Mouse (Mus musculus): ENCODE measurements around the gene Gpd1l. TPM values are rescaled to one million over a fixed set of nuclear protein-coding genes. Genes with fewer than 3 reads are reported as not detected.

The Gpd1l gene
- total and polyA plus RNA-seq, 3 experiments = 33.3 to 42.0 (median 36.9) TPM

- no peak overlapping the region for H3K9ac ChIP-seq (ENCODE audit: low read depth, low read length)
- no peak for TF ChIP-seq CTCF (IDR thresholded peaks at IDR 0.05)
- no peak for TF ChIP-seq POLR2A (IDR thresholded peaks at IDR 0.05; ENCODE audit: insufficient read depth, low read depth, low read length)
- TF ChIP-seq EP300 (IDR thresholded peaks at IDR 0.05; ENCODE audit: insufficient read depth, low read depth, low read length) = no peak
- intact Hi-C loops (cut with DNase I) = loop anchor here (5.0 kb wide), 1 partner anchor 68 kb away; no protein-coding TSS in a partner anchor
- no peak overlapping the region for H3K27ac ChIP-seq
- DNase-seq = no peak
- H3K4me3 ChIP-seq = no peak overlapping the region
- H3K27me3 ChIP-seq (ENCODE audit: control insufficient read depth, insufficient read depth, low read length) = no peaks in the 10 kb centered on the region
- H3K79me2 ChIP-seq (replicated peaks; ENCODE audit: control insufficient read depth, insufficient read depth, low read length) = no peaks in the 10 kb centered on the region
- no peaks in the 10 kb centered on the region for H3K4me1 ChIP-seq (ENCODE audit: control insufficient read depth, insufficient read depth, low read length)
- no peaks in the 10 kb centered on the region for H3K36me3 ChIP-seq (ENCODE audit: control insufficient read depth, insufficient read depth, low read length)
- 77% methylated on average over 4 of the region's 4 CpGs for WGBS
Measured at GRCm38 (mm10) chr9:114885564-114885963, 48.2 kb downstream of the Gpd1l start.

- Histone ChIP-seq H3K9ac (ENCODE audit: low read depth, low read length) (no peak overlapping the region), H3K79me2 (replicated peaks; ENCODE audit: control insufficient read depth, insufficient read depth, low read length) (no peaks in the 10 kb centered on the region), H3K27ac (no peak overlapping the region), H3K4me1 (ENCODE audit: control insufficient read depth, insufficient read depth, low read length) (no peaks in the 10 kb centered on the region), H3K4me3 (no peak overlapping the region), H3K36me3 (ENCODE audit: control insufficient read depth, insufficient read depth, low read length) (no peaks in the 10 kb centered on the region), H3K27me3 (ENCODE audit: control insufficient read depth, insufficient read depth, low read length) (no peaks in the 10 kb centered on the region)
- WGBS = 52% methylated on average over 2 of the region's 2 CpGs
- TF ChIP-seq CTCF (IDR thresholded peaks at IDR 0.05) (no peak), EP300 (IDR thresholded peaks at IDR 0.05; ENCODE audit: insufficient read depth, low read depth, low read length) (no peak), POLR2A (IDR thresholded peaks at IDR 0.05; ENCODE audit: insufficient read depth, low read depth, low read length) (no peak)
- intact Hi-C loops (cut with DNase I) = no loop called here
- no peak for DNase-seq
Measured at GRCm38 (mm10) chr9:114881977-114882376, 51.8 kb downstream of the Gpd1l start.

GRCm38 (mm10) chr9:114855327-114855726, 78.5 kb downstream of the Gpd1l start:
- Histone ChIP-seq H3K36me3 (ENCODE audit: control insufficient read depth, insufficient read depth, low read length) (no peaks in the 10 kb centered on the region), H3K27ac (no peak overlapping the region), H3K4me3 (no peak overlapping the region), H3K79me2 (replicated peaks; ENCODE audit: control insufficient read depth, insufficient read depth, low read length) (no peaks in the 10 kb centered on the region), H3K4me1 (ENCODE audit: control insufficient read depth, insufficient read depth, low read length) (peaks cover 1% of the 10 kb centered on the region), H3K27me3 (ENCODE audit: control insufficient read depth, insufficient read depth, low read length) (no peaks in the 10 kb centered on the region), H3K9ac (ENCODE audit: low read depth, low read length) (no peak overlapping the region)
- WGBS = 46% methylated on average over 11 of the region's 11 CpGs
- DNase-seq = no peak
- TF ChIP-seq EP300 (IDR thresholded peaks at IDR 0.05; ENCODE audit: insufficient read depth, low read depth, low read length) (no peak), POLR2A (IDR thresholded peaks at IDR 0.05; ENCODE audit: insufficient read depth, low read depth, low read length) (no peak), CTCF (IDR thresholded peaks at IDR 0.05) (peak; percentile 56)
- intact Hi-C loops (cut with DNase I) = no loop called here

GRCm38 (mm10) chr9:114854686-114855085, 79.1 kb downstream of the Gpd1l start:
- 72% methylated on average over 9 of the region's 9 CpGs for WGBS
- DNase-seq = no peak
- Histone ChIP-seq H3K4me1 (ENCODE audit: control insufficient read depth, insufficient read depth, low read length) (peaks cover 1% of the 10 kb centered on the region), H3K4me3 (no peak overlapping the region), H3K36me3 (ENCODE audit: control insufficient read depth, insufficient read depth, low read length) (no peaks in the 10 kb centered on the region), H3K9ac (ENCODE audit: low read depth, low read length) (no peak overlapping the region), H3K27me3 (ENCODE audit: control insufficient read depth, insufficient read depth, low read length) (no peaks in the 10 kb centered on the region), H3K79me2 (replicated peaks; ENCODE audit: control insufficient read depth, insufficient read depth, low read length) (no peaks in the 10 kb centered on the region), H3K27ac (no peak overlapping the region)
- intact Hi-C loops (cut with DNase I) = loop anchor here (5.0 kb wide), 1 partner anchor 37 kb away; no protein-coding TSS in a partner anchor
- TF ChIP-seq POLR2A (IDR thresholded peaks at IDR 0.05; ENCODE audit: insufficient read depth, low read depth, low read length) = no peak

- Histone ChIP-seq H3K79me2 (replicated peaks; ENCODE audit: control insufficient read depth, insufficient read depth, low read length) (no peaks in the 10 kb centered on the region), H3K9ac (ENCODE audit: low read depth, low read length) (no peak overlapping the region), H3K27me3 (ENCODE audit: control insufficient read depth, insufficient read depth, low read length) (no peaks in the 10 kb centered on the region), H3K4me3 (no peak overlapping the region), H3K36me3 (ENCODE audit: control insufficient read depth, insufficient read depth, low read length) (no peaks in the 10 kb centered on the region), H3K27ac (no peak overlapping the region), H3K4me1 (ENCODE audit: control insufficient read depth, insufficient read depth, low read length) (peaks cover 1% of the 10 kb centered on the region)
- intact Hi-C loops (cut with DNase I) = loop anchor here (5.0 kb wide), 1 partner anchor 36 kb away; no protein-coding TSS in a partner anchor
- peak; percentile 27 to 39 for DNase-seq
- TF ChIP-seq EP300 (IDR thresholded peaks at IDR 0.05; ENCODE audit: insufficient read depth, low read depth, low read length) (no peak), POLR2A (IDR thresholded peaks at IDR 0.05; ENCODE audit: insufficient read depth, low read depth, low read length) (no peak), CTCF (IDR thresholded peaks at IDR 0.05) (no peak)
- WGBS = 70% methylated on average over 15 of the region's 15 CpGs
Measured at GRCm38 (mm10) chr9:114853336-114853735, 80.5 kb downstream of the Gpd1l start.

- H3K4me3 ChIP-seq = no peak overlapping the region
- peaks cover 1% of the 10 kb centered on the region for H3K4me1 ChIP-seq (ENCODE audit: control insufficient read depth, insufficient read depth, low read length)
- no peaks in the 10 kb centered on the region for H3K27me3 ChIP-seq (ENCODE audit: control insufficient read depth, insufficient read depth, low read length)
- intact Hi-C loops (cut with DNase I) = loop anchor here (5.0 kb wide), 1 partner anchor 34 kb away; no protein-coding TSS in a partner anchor
- TF ChIP-seq EP300 (IDR thresholded peaks at IDR 0.05; ENCODE audit: insufficient read depth, low read depth, low read length) = no peak
- TF ChIP-seq POLR2A (IDR thresholded peaks at IDR 0.05; ENCODE audit: insufficient read depth, low read depth, low read length) = no peak
- TF ChIP-seq CTCF (IDR thresholded peaks at IDR 0.05) = no peak
- no peak overlapping the region for H3K9ac ChIP-seq (ENCODE audit: low read depth, low read length)
- no peaks in the 10 kb centered on the region for H3K79me2 ChIP-seq (replicated peaks; ENCODE audit: control insufficient read depth, insufficient read depth, low read length)
- no peak overlapping the region for H3K27ac ChIP-seq
- no peak for DNase-seq
- no peaks in the 10 kb centered on the region for H3K36me3 ChIP-seq (ENCODE audit: control insufficient read depth, insufficient read depth, low read length)
- 45% methylated on average over 8 of the region's 8 CpGs for WGBS
Measured at GRCm38 (mm10) chr9:114851419-114852190, 82.2 kb downstream of the Gpd1l start.

Other genes with a start within 250 kb of the Gpd1l start
- 10 to 100 TPM; 64.3 to 68.2 TPM for gene Dync1li1, start 245.2 kb downstream of the Gpd1l start, total RNA-seq (2021)
- gene Dync1li1, start 245.2 kb downstream of the Gpd1l start, polyA plus RNA-seq (2012; rRNA removed) = 22.4 and 32.6 TPM in 2 replicates
- gene Cmtm6, start 202.9 kb downstream of the Gpd1l start, total RNA-seq (2021) = 10 to 100 TPM; 21.0 to 25.8 TPM
- gene Cmtm6, start 202.9 kb downstream of the Gpd1l start, polyA plus RNA-seq (2012; rRNA removed) = 17.9 and 38.0 TPM in 2 replicates
- gene Cmtm7, start 152.1 kb downstream of the Gpd1l start, total RNA-seq (2021) = 10 to 100 TPM; 11.5 to 12.6 TPM
- gene Cmtm7, start 152.1 kb downstream of the Gpd1l start, polyA plus RNA-seq (2012; rRNA removed) = 46.6 and 60.2 TPM in 2 replicates
- 10 to 100 TPM; 11.5 to 11.9 TPM for gene Cmtm8, start 89.8 kb downstream of the Gpd1l start, total RNA-seq (2021)
- 28.7 and 39.4 TPM in 2 replicates for gene Cmtm8, start 89.8 kb downstream of the Gpd1l start, polyA plus RNA-seq (2012; rRNA removed)
- 1 to 10 TPM; 2.0 to 3.4 TPM for gene Osbpl10, start 44.6 kb upstream of the Gpd1l start, total RNA-seq (2021)
- gene Osbpl10, start 44.6 kb upstream of the Gpd1l start, polyA plus RNA-seq (2012; rRNA removed) = 0.88 and 1.4 TPM in 2 replicates
- 10 to 100 TPM; 14.3 to 32.5 TPM for gene Rps27rt, start 48.8 kb upstream of the Gpd1l start, total RNA-seq (2021)
- gene Rps27rt, start 48.8 kb upstream of the Gpd1l start, polyA plus RNA-seq (2012; rRNA removed) = 23.0 and 46.7 TPM in 2 replicates

All from heart, adult 2 months (tissue).